Mouse (Mus musculus) neutrophil, adult 65 days (primary cell): ENCODE data around the gene Olfr1164. TPM values are rescaled to one million over a fixed set of nuclear protein-coding genes. Genes with fewer than 3 reads are reported as not detected.

Experiments
- total RNA-seq: library from RNA; stranded (reverse); gene quantifications from 2 replicates; pipeline ENCODE4 v1.2.4, GENCODE M21; 2023

Gene Olfr1164
- total RNA-seq = not detected in 2 replicates

GRCm38 (mm10) chr2:88093866-88094265 is at the start of gene Olfr1164:
Gene Olfr1164, minus strand, starts transcription at chr2:88093966.

GRCm38 (mm10) chr2:88128172-88128571 is 34.4 kb upstream of the Olfr1164 start, which contains the start of gene Olfr1166:
Gene Olfr1166, minus strand, starts transcription at chr2:88128272.

GRCm38 (mm10) chr2:88071730-88072129 is 22.0 kb downstream of the Olfr1164 start, which contains the start of gene Olfr1163:
Gene Olfr1163, minus strand, starts transcription at chr2:88071830.

GRCm38 (mm10) chr2:88051029-88051428 is 42.7 kb downstream of the Olfr1164 start, which contains the start of gene Olfr1162:
Gene Olfr1162, minus strand, starts transcription at chr2:88051129.

Other genes starting within 250 kb of the Olfr1164 start
- not detected in 2 replicates for gene Olfr1150-ps1, start 250.0 kb downstream of the Olfr1164 start, total RNA-seq
- not detected in 2 replicates for gene Olfr1151, start 238.1 kb downstream of the Olfr1164 start, total RNA-seq
- not detected in 2 replicates for gene Olfr1152, start 227.5 kb downstream of the Olfr1164 start, total RNA-seq
- gene Olfr1153, start 199.0 kb downstream of the Olfr1164 start, total RNA-seq = not detected in 2 replicates
- gene Olfr1154, start 188.8 kb downstream of the Olfr1164 start, total RNA-seq = not detected in 2 replicates
- gene Olfr1155, start 148.8 kb downstream of the Olfr1164 start, total RNA-seq = not detected in 2 replicates
- not detected in 2 replicates for gene Olfr1156, start 140.9 kb downstream of the Olfr1164 start, total RNA-seq
- not detected in 2 replicates for gene Olfr1157, start 125.7 kb downstream of the Olfr1164 start, total RNA-seq
- not detected in 2 replicates for gene Olfr74, start 119.3 kb downstream of the Olfr1164 start, total RNA-seq
- not detected in 2 replicates for gene Olfr1158, start 103.9 kb downstream of the Olfr1164 start, total RNA-seq
- not detected in 2 replicates for gene Olfr1160, start 85.7 kb downstream of the Olfr1164 start, total RNA-seq
- not detected in 2 replicates for gene Olfr1161, start 71.2 kb downstream of the Olfr1164 start, total RNA-seq
- not detected in 2 replicates for gene Olfr73, start 56.3 kb downstream of the Olfr1164 start, total RNA-seq
- not detected in 2 replicates for gene Olfr1162, start 42.8 kb downstream of the Olfr1164 start, total RNA-seq
- gene Olfr1163, start 22.1 kb downstream of the Olfr1164 start, total RNA-seq = not detected in 2 replicates
- not detected in 2 replicates for gene Olfr1166, start 34.3 kb upstream of the Olfr1164 start, total RNA-seq
- not detected in 2 replicates for gene Olfr1167, start 61.2 kb upstream of the Olfr1164 start, total RNA-seq
- gene Olfr1168, start 87.9 kb upstream of the Olfr1164 start, total RNA-seq = not detected in 2 replicates
- not detected in 2 replicates for gene Olfr1170, start 134.4 kb upstream of the Olfr1164 start, total RNA-seq
- gene Olfr1173, start 185.9 kb upstream of the Olfr1164 start, total RNA-seq = not detected in 2 replicates
- gene Olfr1174-ps, start 221.2 kb upstream of the Olfr1164 start, total RNA-seq = not detected in 2 replicates
- gene Olfr1175-ps, start 233.2 kb upstream of the Olfr1164 start, total RNA-seq = not detected in 2 replicates
- gene Olfr1176, start 242.8 kb upstream of the Olfr1164 start, total RNA-seq = not detected in 2 replicates